Mouse (Mus musculus) gastrocnemius, postnatal 10 days (tissue): ENCODE measurements around the gene Bloc1s5. TPM values are rescaled to one million over a fixed set of nuclear protein-coding genes. Genes with fewer than 3 reads are reported as not detected.

Experiments used
- DNase-seq: peaks from one replicate; pipeline ENCODE4 v3.0.0; 2021; ENCODE audit warnings: mixed read lengths
- total RNA-seq, 2 experiments: library from RNA; stranded (reverse); gene quantifications; 2 replicates each; pipeline ENCODE4 v1.2.3; 2021

Gene Bloc1s5
- total RNA-seq, 2 experiments from 2014 or later, result 6.9 to 7.4 TPM

- no peak for DNase-seq
These were observed 69.7 kb downstream of the Bloc1s5 start for GRCm38 (mm10) chr13:38565245-38565644.

DNA sequence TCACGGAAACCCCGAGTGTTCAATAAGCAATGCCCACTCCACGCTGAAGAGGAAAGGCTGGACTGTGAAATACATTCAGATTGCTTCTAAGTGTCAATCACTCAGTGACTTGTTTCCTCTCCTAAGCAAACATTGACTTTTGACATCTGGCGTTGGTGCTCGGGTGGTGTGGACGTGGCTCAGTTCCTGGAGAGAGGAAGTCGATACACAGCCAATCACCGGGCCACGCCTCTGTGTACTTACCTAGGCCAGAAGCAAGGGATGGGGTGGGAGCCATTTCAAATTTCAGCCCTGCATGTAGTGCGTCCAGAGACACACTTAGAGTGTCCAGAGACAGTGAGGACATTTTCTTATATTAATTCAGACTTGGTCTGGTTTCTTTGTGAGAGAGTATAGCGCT, 80.3 kb downstream of the Bloc1s5 start:
- no peak for DNase-seq

DNA sequence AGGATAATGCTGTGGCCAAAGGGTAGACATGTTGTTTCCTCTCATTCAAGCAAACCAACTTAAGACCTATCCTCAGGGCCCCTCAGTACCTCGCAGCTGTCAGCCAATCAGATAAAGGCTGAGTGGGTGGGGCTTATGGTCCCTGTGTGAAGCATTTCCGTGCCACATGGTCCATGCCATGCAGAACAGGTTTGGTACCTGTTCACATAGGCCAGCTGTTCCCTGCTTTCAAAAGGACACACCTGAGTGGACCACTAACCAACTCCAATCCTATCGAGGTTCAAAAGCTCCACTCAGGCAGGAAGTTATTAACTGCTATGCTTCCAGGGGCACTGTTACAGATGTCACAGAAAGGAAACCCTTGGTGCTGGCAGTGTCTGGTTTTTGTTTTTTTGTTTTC, 80.7 kb downstream of the Bloc1s5 start:
- no peak for DNase-seq

DNA sequence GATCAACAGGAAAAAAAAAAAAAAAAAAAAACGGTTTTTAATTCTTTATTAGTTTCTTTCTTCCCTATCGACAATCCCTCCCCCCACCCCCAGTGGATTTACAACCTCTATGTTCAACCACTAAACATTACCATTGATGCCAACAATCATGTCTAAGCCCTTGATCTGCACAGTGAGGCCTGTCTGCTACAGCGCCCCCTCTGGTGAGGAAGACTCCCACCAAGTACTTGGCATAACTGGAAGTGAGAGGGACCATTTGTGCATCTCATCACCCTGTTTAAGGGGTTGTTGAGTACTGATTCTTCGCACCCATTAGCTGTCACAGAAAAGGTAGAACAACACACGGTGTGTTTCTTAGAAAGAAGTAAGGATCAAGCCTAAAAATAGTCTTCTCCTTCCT, 86.2 kb downstream of the Bloc1s5 start:
- DNase-seq, result no peak

DNA sequence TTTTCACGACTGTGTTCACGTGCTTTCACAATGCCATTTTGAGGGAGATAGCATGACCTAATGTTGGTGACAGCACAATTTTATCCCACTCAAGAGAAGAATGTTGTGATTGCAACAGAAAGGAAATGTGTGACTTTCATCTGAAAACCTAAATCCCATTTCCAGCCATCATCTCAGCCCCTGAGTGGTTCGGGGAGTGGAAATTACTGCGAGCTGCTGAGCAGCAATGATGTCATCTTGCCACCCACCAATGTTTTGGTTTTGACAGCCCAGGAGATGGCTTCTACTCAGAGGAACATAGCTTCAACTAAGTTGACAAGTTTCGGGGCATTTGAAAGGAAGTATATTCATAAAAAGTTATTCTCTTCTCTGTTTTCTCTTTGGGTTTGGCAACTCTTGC, 87.2 kb downstream of the Bloc1s5 start:
- DNase-seq, result no peak

DNA sequence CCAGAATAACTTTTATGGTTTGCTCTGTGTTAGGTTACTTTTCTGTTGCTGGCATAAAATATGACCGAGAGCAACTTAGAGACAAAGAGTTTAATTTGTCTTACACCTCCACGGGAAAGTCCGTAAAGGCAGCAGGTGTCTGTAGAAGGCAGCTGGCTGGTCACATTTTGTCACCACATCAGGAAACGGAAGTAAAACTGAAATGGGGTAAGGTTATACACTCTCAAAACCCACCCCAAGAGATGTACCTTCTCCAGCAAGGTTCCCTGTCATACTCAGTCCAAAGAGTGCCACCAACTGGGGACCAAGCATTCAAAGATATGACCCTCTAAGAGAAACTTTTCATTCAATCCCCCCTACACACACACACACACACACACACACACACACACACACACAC, 88.2 kb downstream of the Bloc1s5 start:
- DNase-seq, result no peak

DNA sequence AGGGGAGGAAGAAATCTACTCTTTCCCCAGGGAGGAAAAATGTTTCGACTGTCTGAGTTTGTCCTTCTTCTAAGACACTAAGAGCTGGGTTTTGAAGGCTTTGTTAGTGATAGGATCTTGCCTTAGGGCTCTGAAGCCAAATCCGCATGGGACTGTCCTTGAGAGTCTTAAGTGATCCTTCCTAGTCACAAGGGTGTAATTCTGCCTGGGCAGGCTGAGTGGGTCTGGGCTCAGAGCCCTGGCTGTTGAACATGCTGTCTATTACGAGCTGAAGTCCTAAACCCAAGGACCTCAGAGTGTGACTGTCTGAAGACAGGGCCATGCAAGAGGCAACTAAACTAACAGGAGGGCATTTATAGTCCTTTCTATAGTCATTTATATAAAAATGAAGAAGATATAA, 89.4 kb downstream of the Bloc1s5 start:
- DNase-seq, result peak; percentile 26

DNA sequence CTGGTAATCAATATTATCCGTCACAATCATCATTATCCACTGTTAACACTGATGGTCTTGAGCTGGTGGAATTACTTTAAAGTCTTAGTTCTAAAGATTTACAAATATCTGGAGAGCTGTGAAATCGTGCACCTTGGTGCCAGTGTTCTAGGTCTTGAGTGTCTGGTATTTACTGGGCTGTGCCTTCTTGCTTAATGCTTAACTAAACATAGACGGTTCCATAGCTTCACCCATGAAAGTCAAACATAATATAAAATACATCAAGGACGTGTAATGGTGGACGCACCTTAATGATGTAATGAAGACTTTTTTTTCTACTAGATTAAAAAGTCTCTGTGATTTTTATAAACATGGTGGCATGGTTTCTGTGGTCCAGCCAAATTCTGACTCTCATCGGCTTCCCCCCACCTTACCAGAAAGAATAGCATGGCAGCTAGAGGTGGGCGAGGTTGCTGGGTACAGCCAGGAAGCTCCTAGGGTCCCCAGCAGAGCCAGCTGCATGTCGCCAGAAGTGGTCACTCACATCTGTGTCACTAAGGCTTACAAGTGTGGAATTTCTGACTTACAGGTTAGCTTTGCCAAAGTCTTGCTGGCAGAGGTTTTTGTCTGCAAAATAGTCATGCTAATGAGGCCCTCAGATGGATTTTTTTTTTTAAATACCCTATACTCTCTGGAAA, 90.0 kb downstream of the Bloc1s5 start:
- DNase-seq, result no peak

GRCm38 (mm10) chr13:38543455-38544125, 91.3 kb downstream of the Bloc1s5 start:
- no peak for DNase-seq

Other genes with a start within 250 kb of the Bloc1s5 start
- gene Txndc5, start 106.3 kb downstream of the Bloc1s5 start, total RNA-seq, result 10 to 100 TPM; 61.9 to 76.3 TPM
- 10 to 100 TPM; 16.0 to 17.5 TPM for gene Eef1e1, start 23.9 kb upstream of the Bloc1s5 start, total RNA-seq